Mouse (Mus musculus): ENCODE results near the gene Tgm5. TPM values are rescaled to one million over a fixed set of nuclear protein-coding genes. Genes with fewer than 3 reads are reported as not detected.

The Tgm5 gene
- polyA plus RNA-seq, 1 experiment = not detected

- H3K27me3 ChIP-seq (ENCODE audit: control insufficient read depth, insufficient read depth, low read length, poor library complexity, severe bottlenecking) = no peaks in the 10 kb centered on the region
- H3K36me3 ChIP-seq (ENCODE audit: control insufficient read depth, insufficient read depth, low read length, poor library complexity, severe bottlenecking) = no peaks in the 10 kb centered on the region
- H3K27ac ChIP-seq (ENCODE audit: insufficient read depth, low read length) = no peak overlapping the region
- no peak overlapping the region for H3K9ac ChIP-seq (ENCODE audit: low read depth, poor library complexity, severe bottlenecking)
- H3K4me3 ChIP-seq (ENCODE audit: low read depth, low read length) = no peak overlapping the region
- no peak for TF ChIP-seq CTCF (IDR thresholded peaks at IDR 0.05; ENCODE audit: low read depth, low read length)
- no peaks in the 10 kb centered on the region for H3K4me1 ChIP-seq (ENCODE audit: control insufficient read depth, insufficient read depth, low read length)
- H3K9me3 ChIP-seq (replicated peaks; ENCODE audit: control insufficient read depth, insufficient read depth, low read length, poor library complexity, severe bottlenecking) = no peaks in the 10 kb centered on the region
These were observed 27.6 kb downstream of the Tgm5 start for GRCm38 (mm10) chr2:121057997-121058396.

- H3K27me3 ChIP-seq (ENCODE audit: control insufficient read depth, insufficient read depth, low read length, poor library complexity, severe bottlenecking) = no peaks in the 10 kb centered on the region
- H3K9me3 ChIP-seq (replicated peaks; ENCODE audit: control insufficient read depth, insufficient read depth, low read length, poor library complexity, severe bottlenecking) = no peaks in the 10 kb centered on the region
- no peaks in the 10 kb centered on the region for H3K36me3 ChIP-seq (ENCODE audit: control insufficient read depth, insufficient read depth, low read length, poor library complexity, severe bottlenecking)
- TF ChIP-seq CTCF (IDR thresholded peaks at IDR 0.05; ENCODE audit: low read depth, low read length) (no peak), EP300 (IDR thresholded peaks at IDR 0.05; ENCODE audit: insufficient read depth, low read depth, low read length) (no peak), POLR2A (IDR thresholded peaks at IDR 0.05; ENCODE audit: insufficient read depth, low read length) (no peak)
- no peak overlapping the region for H3K4me3 ChIP-seq (ENCODE audit: low read depth, low read length)
- no peak overlapping the region for H3K9ac ChIP-seq (ENCODE audit: low read depth, poor library complexity, severe bottlenecking)
- H3K4me1 ChIP-seq (ENCODE audit: control insufficient read depth, insufficient read depth, low read length) = no peaks in the 10 kb centered on the region
- no peak overlapping the region for H3K27ac ChIP-seq (ENCODE audit: insufficient read depth, low read length)
These were observed 29.7 kb downstream of the Tgm5 start for GRCm38 (mm10) chr2:121055915-121056314.

GRCm38 (mm10) chr2:121054060-121054459 lies 31.6 kb downstream of the Tgm5 start:
- Histone ChIP-seq H3K9ac (ENCODE audit: low read depth, poor library complexity, severe bottlenecking) (no peak overlapping the region), H3K36me3 (ENCODE audit: control insufficient read depth, insufficient read depth, low read length, poor library complexity, severe bottlenecking) (no peaks in the 10 kb centered on the region), H3K27ac (ENCODE audit: insufficient read depth, low read length) (no peak overlapping the region), H3K4me3 (ENCODE audit: low read depth, low read length) (no peak overlapping the region), H3K27me3 (ENCODE audit: control insufficient read depth, insufficient read depth, low read length, poor library complexity, severe bottlenecking) (no peaks in the 10 kb centered on the region), H3K4me1 (ENCODE audit: control insufficient read depth, insufficient read depth, low read length) (no peaks in the 10 kb centered on the region), H3K9me3 (replicated peaks; ENCODE audit: control insufficient read depth, insufficient read depth, low read length, poor library complexity, severe bottlenecking) (no peaks in the 10 kb centered on the region)
- TF ChIP-seq CTCF (IDR thresholded peaks at IDR 0.05; ENCODE audit: low read depth, low read length) = no peak
- TF ChIP-seq POLR2A (IDR thresholded peaks at IDR 0.05; ENCODE audit: insufficient read depth, low read length) = no peak
- no peak for TF ChIP-seq EP300 (IDR thresholded peaks at IDR 0.05; ENCODE audit: insufficient read depth, low read depth, low read length)

GRCm38 (mm10) chr2:121052176-121052575 lies 33.5 kb downstream of the Tgm5 start:
- no peaks in the 10 kb centered on the region for H3K27me3 ChIP-seq (ENCODE audit: control insufficient read depth, insufficient read depth, low read length, poor library complexity, severe bottlenecking)
- no peaks in the 10 kb centered on the region for H3K4me1 ChIP-seq (ENCODE audit: control insufficient read depth, insufficient read depth, low read length)
- H3K36me3 ChIP-seq (ENCODE audit: control insufficient read depth, insufficient read depth, low read length, poor library complexity, severe bottlenecking) = no peaks in the 10 kb centered on the region
- H3K9me3 ChIP-seq (replicated peaks; ENCODE audit: control insufficient read depth, insufficient read depth, low read length, poor library complexity, severe bottlenecking) = no peaks in the 10 kb centered on the region
- H3K9ac ChIP-seq (ENCODE audit: low read depth, poor library complexity, severe bottlenecking) = no peak overlapping the region
- H3K27ac ChIP-seq (ENCODE audit: insufficient read depth, low read length) = no peak overlapping the region
- TF ChIP-seq CTCF (IDR thresholded peaks at IDR 0.05; ENCODE audit: low read depth, low read length) = no peak
- TF ChIP-seq POLR2A (IDR thresholded peaks at IDR 0.05; ENCODE audit: insufficient read depth, low read length) = no peak
- H3K4me3 ChIP-seq (ENCODE audit: low read depth, low read length) = no peak overlapping the region

GRCm38 (mm10) chr2:121045653-121046052 lies 40.0 kb downstream of the Tgm5 start:
- H3K9me3 ChIP-seq (replicated peaks; ENCODE audit: control insufficient read depth, insufficient read depth, low read length, poor library complexity, severe bottlenecking) = no peaks in the 10 kb centered on the region
- H3K27me3 ChIP-seq (ENCODE audit: control insufficient read depth, insufficient read depth, low read length, poor library complexity, severe bottlenecking) = no peaks in the 10 kb centered on the region
- H3K36me3 ChIP-seq (ENCODE audit: control insufficient read depth, insufficient read depth, low read length, poor library complexity, severe bottlenecking) = no peaks in the 10 kb centered on the region
- TF ChIP-seq CTCF (IDR thresholded peaks at IDR 0.05; ENCODE audit: low read depth, low read length) (no peak), POLR2A (IDR thresholded peaks at IDR 0.05; ENCODE audit: insufficient read depth, low read length) (no peak), EP300 (IDR thresholded peaks at IDR 0.05; ENCODE audit: insufficient read depth, low read depth, low read length) (no peak)
- H3K27ac ChIP-seq (ENCODE audit: insufficient read depth, low read length) = no peak overlapping the region
- no peak overlapping the region for H3K9ac ChIP-seq (ENCODE audit: low read depth, poor library complexity, severe bottlenecking)
- H3K4me1 ChIP-seq (ENCODE audit: control insufficient read depth, insufficient read depth, low read length) = no peaks in the 10 kb centered on the region
- no peak overlapping the region for H3K4me3 ChIP-seq (ENCODE audit: low read depth, low read length)

- Histone ChIP-seq H3K36me3 (ENCODE audit: control insufficient read depth, insufficient read depth, low read length, poor library complexity, severe bottlenecking) (no peaks in the 10 kb centered on the region), H3K4me3 (ENCODE audit: low read depth, low read length) (no peak overlapping the region), H3K4me1 (ENCODE audit: control insufficient read depth, insufficient read depth, low read length) (no peaks in the 10 kb centered on the region), H3K27me3 (ENCODE audit: control insufficient read depth, insufficient read depth, low read length, poor library complexity, severe bottlenecking) (no peaks in the 10 kb centered on the region), H3K9ac (ENCODE audit: low read depth, poor library complexity, severe bottlenecking) (no peak overlapping the region), H3K27ac (ENCODE audit: insufficient read depth, low read length) (no peak overlapping the region), H3K9me3 (replicated peaks; ENCODE audit: control insufficient read depth, insufficient read depth, low read length, poor library complexity, severe bottlenecking) (no peaks in the 10 kb centered on the region)
- TF ChIP-seq CTCF (IDR thresholded peaks at IDR 0.05; ENCODE audit: low read depth, low read length) (no peak), POLR2A (IDR thresholded peaks at IDR 0.05; ENCODE audit: insufficient read depth, low read length) (no peak), EP300 (IDR thresholded peaks at IDR 0.05; ENCODE audit: insufficient read depth, low read depth, low read length) (no peak)
These were observed 44.5 kb downstream of the Tgm5 start for GRCm38 (mm10) chr2:121041098-121041497.

Measured in ES-Bruce4 (cell line).